Comparison of ENCODE assay signal across 12 mouse cellular contexts in the genomic region with DNA sequence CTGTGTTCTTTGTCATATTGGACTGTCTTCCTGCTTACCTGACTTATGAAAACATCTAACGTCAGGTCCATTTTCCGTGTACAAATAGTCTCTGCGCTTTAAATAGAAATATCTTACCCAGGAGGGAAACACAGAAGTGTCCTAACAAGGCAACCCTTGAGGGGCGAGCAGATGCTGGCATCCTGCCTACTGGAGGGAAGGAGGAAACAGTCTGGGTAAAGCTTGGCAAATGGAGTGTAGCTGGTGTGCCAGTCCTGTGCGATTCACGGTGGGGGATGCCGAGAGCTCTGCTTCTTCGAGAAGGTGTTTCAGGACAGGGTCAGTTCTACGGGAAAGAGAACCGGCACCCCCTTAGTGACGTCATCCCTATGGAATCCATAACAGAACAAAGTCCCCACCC.
DNase-seq lines count a peak whose midpoint lies in the region; ATAC-seq and TF ChIP-seq lines count a peak whose summit lies in the region.
"Had no signal": no experiment of that assay in that cellular context is flagged by ENCODE, and none has a peak within 500 bp of the region (broad histone marks: within the 10 kb centered on the region; RNA-seq: fewer than 3 reads in every experiment).

No protein-coding gene starts in this region.

- no peak overlapping the region for H3K27ac ChIP-seq in hindbrain, postnatal 0 days
- H3K27ac ChIP-seq in hindbrain, embryonic 12.5 days, result no peak overlapping the region
- no peak overlapping the region for H3K27ac ChIP-seq in testis, adult 2 months (ENCODE audit: control insufficient read depth, insufficient read depth, low read depth, low read length)
- H3K27ac ChIP-seq: embryonic facial prominence, embryonic 12.5 days; intestine, embryonic 15.5 days; liver, embryonic 15.5 days had no signal

- H3K4me3 ChIP-seq in hindbrain, postnatal 0 days (ENCODE audit: low read length), result no peak overlapping the region
- no peak overlapping the region for H3K4me3 ChIP-seq in hindbrain, embryonic 12.5 days
- H3K4me3 ChIP-seq in testis, adult 2 months (ENCODE audit: control insufficient read depth, low read depth, low read length), result peak overlapping the region; percentile 65
- H3K4me3 ChIP-seq: embryonic facial prominence, embryonic 12.5 days; intestine, embryonic 15.5 days; liver, embryonic 15.5 days had no signal

- intact Hi-C loops in heart, postnatal 25 days (cut with DNase I), result no loop called here

- no peak overlapping the region for H3K4me2 ChIP-seq in hindbrain, postnatal 0 days (ENCODE audit: low read depth, low read length)
- H3K4me2 ChIP-seq in hindbrain, embryonic 12.5 days (replicated peaks), result no peak overlapping the region
- H3K4me2 ChIP-seq: embryonic facial prominence, embryonic 12.5 days; intestine, embryonic 15.5 days; liver, embryonic 15.5 days had no signal

- no peaks in the 10 kb centered on the region for H3K36me3 ChIP-seq in hindbrain, postnatal 0 days (ENCODE audit: insufficient read depth, low read length)
- H3K36me3 ChIP-seq in hindbrain, embryonic 12.5 days, result no peaks in the 10 kb centered on the region
- H3K36me3 ChIP-seq in testis, adult 2 months (ENCODE audit: control insufficient read depth, insufficient read depth, low read length), result no peaks in the 10 kb centered on the region
- H3K36me3 ChIP-seq: embryonic facial prominence, embryonic 12.5 days; intestine, embryonic 15.5 days; liver, embryonic 15.5 days had no signal

- TF ChIP-seq POLR2A in testis, adult 2 months (IDR thresholded peaks at IDR 0.05; ENCODE audit: control insufficient read depth, low read depth, low read length), result no peak; the same call in 1 of the 2 replicates

- no peak for ATAC-seq in hindbrain, postnatal 0 days
- no peak for ATAC-seq in hindbrain, embryonic 12.5 days (ENCODE audit: low FRiP score)
- peak; percentile 46; the same call in 1 of the 2 replicates for ATAC-seq in megakaryocyte progenitor cell, adult 5-6 weeks (replicated peaks; ENCODE audit: poor library complexity)
- ATAC-seq: intestine, embryonic 15.5 days had no signal

- H3K4me1 ChIP-seq in hindbrain, postnatal 0 days (ENCODE audit: insufficient read depth, low read length), result peaks cover 4% of the 10 kb centered on the region; the same call in 1 of the 2 replicates
- H3K4me1 ChIP-seq in hindbrain, embryonic 12.5 days, result no peaks in the 10 kb centered on the region
- peaks cover 7% of the 10 kb centered on the region for H3K4me1 ChIP-seq in testis, adult 2 months (ENCODE audit: control insufficient read depth, insufficient read depth, low read length)
- H3K4me1 ChIP-seq: intestine, embryonic 15.5 days; liver, embryonic 15.5 days had no signal

- no peaks in the 10 kb centered on the region for H3K27me3 ChIP-seq in hindbrain, postnatal 0 days (ENCODE audit: insufficient read depth, low read length)
- H3K27me3 ChIP-seq in hindbrain, embryonic 12.5 days, result no peaks in the 10 kb centered on the region
- no peaks in the 10 kb centered on the region for H3K27me3 ChIP-seq in testis, adult 2 months (ENCODE audit: control insufficient read depth, insufficient read depth, low read length)
- H3K27me3 ChIP-seq: embryonic facial prominence, embryonic 12.5 days; intestine, embryonic 15.5 days; liver, embryonic 15.5 days had no signal

- H3K9ac ChIP-seq in hindbrain, postnatal 0 days (replicated peaks; ENCODE audit: low read length), result no peak overlapping the region
- H3K9ac ChIP-seq in hindbrain, embryonic 12.5 days, result no peak overlapping the region
- H3K9ac ChIP-seq: embryonic facial prominence, embryonic 12.5 days; intestine, embryonic 15.5 days; liver, embryonic 15.5 days had no signal

- no peaks in the 10 kb centered on the region for H3K9me3 ChIP-seq in hindbrain, postnatal 0 days (ENCODE audit: low read length)
- H3K9me3 ChIP-seq in hindbrain, embryonic 12.5 days (replicated peaks), result no peaks in the 10 kb centered on the region; the same call in 1 of the 2 replicates
- H3K9me3 ChIP-seq: embryonic facial prominence, embryonic 12.5 days; intestine, embryonic 15.5 days had no signal

- DNase-seq in hindbrain, postnatal 0 days (ENCODE audit: low spot score), result peak; percentile 66
- no peak for DNase-seq in testis, postnatal 14 days (ENCODE audit: low spot score)
- DNase-seq in heart, postnatal 25 days (ENCODE audit: low spot score), result peak; percentile 5
- no peak for DNase-seq in layer of hippocampus, adult 9-11 months
- no peak for DNase-seq in spleen, postnatal 10 days (ENCODE audit: low spot score in 2 of 2)
- DNase-seq: thymus, postnatal 4 days had no signal

- no peak for TF ChIP-seq CTCF in hindbrain, postnatal 0 days (IDR thresholded peaks at IDR 0.05; ENCODE audit: low read depth)
- no peak for TF ChIP-seq CTCF in testis, adult 2 months (IDR thresholded peaks at IDR 0.05; ENCODE audit: control insufficient read depth, insufficient read depth, insufficient replicate concordance, low read depth, low read length)

- WGBS in hindbrain, postnatal 0 days, result 40% methylated on average over 11 of the region's 11 CpGs
- WGBS in hindbrain, embryonic 12.5 days, result 91% methylated on average over 11 of the region's 11 CpGs

Comparison
In these comparisons a context has a peak if more than half of its experiments do, and no peak if none do; other contexts are left out.
1. DNase-seq: peak in hindbrain, postnatal 0 days (single experiment) and heart, postnatal 25 days (single experiment); none in testis, postnatal 14 days (single experiment), layer of hippocampus, adult 9-11 months (single experiment) and spleen, postnatal 10 days (0 of 2).